Mouse (Mus musculus): ENCODE data around the gene H2-Eb2. TPM values are rescaled to one million over a fixed set of nuclear protein-coding genes. Genes with fewer than 3 reads are reported as not detected.

H2-Eb2 gene
- total RNA-seq, 1 experiment from 2014 or later: not detected

Other genes starting within 250 kb of the H2-Eb2 start
- gene H2-Oa, start 233.3 kb upstream of the H2-Eb2 start, total RNA-seq (2017): 7.8 and 10.5 TPM in 2 replicates
- 90.2 and 104 TPM in 2 replicates for gene H2-DMa, start 206.1 kb upstream of the H2-Eb2 start, total RNA-seq (2017)
- gene Brd2, start 203.0 kb upstream of the H2-Eb2 start, total RNA-seq (2017): 347 and 388 TPM in 2 replicates
- 3.3 and 5.5 TPM in 2 replicates for gene H2-DMb2, start 182.4 kb upstream of the H2-Eb2 start, total RNA-seq (2017)
- 31.9 and 35.1 TPM in 2 replicates for gene H2-DMb1, start 172.6 kb upstream of the H2-Eb2 start, total RNA-seq (2017)
- gene Tap1, start 138.1 kb upstream of the H2-Eb2 start, total RNA-seq (2017): 77.8 and 120 TPM in 2 replicates
- 75.3 and 119 TPM in 2 replicates for gene Psmb9, start 137.9 kb upstream of the H2-Eb2 start, total RNA-seq (2017)
- 480 and 499 TPM in 2 replicates for gene Psmb8, start 127.9 kb upstream of the H2-Eb2 start, total RNA-seq (2017)
- 80.1 and 87.6 TPM in 2 replicates for gene Tap2, start 122.1 kb upstream of the H2-Eb2 start, total RNA-seq (2017)
- 25.5 and 27.7 TPM in 2 replicates for gene H2-Ob, start 86.8 kb upstream of the H2-Eb2 start, total RNA-seq (2017)
- gene H2-Ab1, start 68.0 kb upstream of the H2-Eb2 start, total RNA-seq (2017): 67.2 and 91.5 TPM in 2 replicates
- 17.1 and 26.2 TPM in 2 replicates for gene H2-Aa, start 37.8 kb upstream of the H2-Eb2 start, total RNA-seq (2017)
- gene H2-Eb1, start 19.8 kb upstream of the H2-Eb2 start, total RNA-seq (2017): 17.3 and 17.9 TPM in 2 replicates
- not detected in 2 replicates for gene Btnl2, start 29.2 kb downstream of the H2-Eb2 start, total RNA-seq (2017)
- gene Btnl1, start 51.5 kb downstream of the H2-Eb2 start, total RNA-seq (2017): not detected in 2 replicates
- gene BC051142, start 73.2 kb downstream of the H2-Eb2 start, total RNA-seq (2017): 4.2 and 6.4 TPM in 2 replicates
- gene Btnl4, start 151.7 kb downstream of the H2-Eb2 start, total RNA-seq (2017): not detected in 2 replicates
- gene Btnl6, start 191.7 kb downstream of the H2-Eb2 start, total RNA-seq (2017): not detected in 2 replicates
- gene Notch4, start 238.6 kb downstream of the H2-Eb2 start, total RNA-seq (2017): 1.5 TPM in 1 of 2 replicates, not detected in the other